Mouse (Mus musculus) left cerebral cortex, postnatal 10 days (tissue): Measurements from ENCODE around the gene Sfn. TPM values are rescaled to one million over a fixed set of nuclear protein-coding genes. Genes with fewer than 3 reads are reported as not detected.

ENCODE experiments used
- DNase-seq, 2 experiments: peaks; one replicate each; pipeline ENCODE4 v3.0.0; 2021 to 2022; ENCODE audit warnings: low spot score in 2 of 2, mixed read lengths in 1 of 2; ENCODE audit errors: extremely low spot score in 1 of 2
- intact Hi-C: fragments of 180-260 bp; cut with DNase I; formaldehyde crosslinking; loops from one replicate; pipeline ENCODE4 v1.15.1; 2025
- microRNA-seq: library from miRNA; unstranded; fragments of <30 nt; microRNA quantifications from one replicate; pipeline ENCODE4 v1.2.0, GENCODE M21; 2022
- total RNA-seq, 2 experiments: library from RNA; stranded (reverse); gene quantifications; 2 replicates each; pipeline ENCODE4 v1.2.3; 2021

Gene Sfn
- total RNA-seq, 2 experiments from 2014 or later: 1.4 to 1.7 TPM

- DNase-seq: no peak
- intact Hi-C loops: no loop called here
Measured at GRCm38 (mm10) chr4:133553448-133554330, 48.3 kb downstream of the Sfn start.

- intact Hi-C loops: no loop called here
- no peak for DNase-seq
Measured at GRCm38 (mm10) chr4:133552768-133553447, 49.1 kb downstream of the Sfn start, which contains the start of gene Nr0b2. Gene Nr0b2, plus strand, starts transcription at chr4:133553376.

- no peak for DNase-seq
- intact Hi-C loops: no loop called here
Measured at GRCm38 (mm10) chr4:133552029-133552428, 49.9 kb downstream of the Sfn start.

Small RNA genes within 50 kb of the gene (microRNA-seq; reads per million reads assigned to microRNA genes)
- gene Gm23158: not detected

Other genes starting within 250 kb of the Sfn start
- gene Wdtc1, start 248.7 kb downstream of the Sfn start, total RNA-seq: 10 to 100 TPM; 48.7 to 49.0 TPM
- 10 to 100 TPM; 37.3 to 40.9 TPM for gene Slc9a1, start 232.5 kb downstream of the Sfn start, total RNA-seq
- not detected for gene Tent5b, start 122.0 kb downstream of the Sfn start, total RNA-seq
- 100 to 1,000 TPM; 114 to 119 TPM for gene Trnp1, start 103.6 kb downstream of the Sfn start, total RNA-seq
- under 1 TPM in 1 of 2 experiments, not detected in 1; 0.47 TPM for gene Kdf1, start 83.2 kb downstream of the Sfn start, total RNA-seq
- gene Nudc, start 56.2 kb downstream of the Sfn start, total RNA-seq: 100 to 1,000 TPM; 106 to 120 TPM
- not detected for gene Nr0b2, start 48.8 kb downstream of the Sfn start, total RNA-seq
- 1 to 10 TPM; 6.7 TPM for gene Gpatch3, start 27.4 kb downstream of the Sfn start, total RNA-seq
- 10 to 100 TPM; 10.3 to 11.2 TPM for gene Gpn2, start 17.8 kb downstream of the Sfn start, total RNA-seq
- gene Zdhhc18, start 48.0 kb upstream of the Sfn start, total RNA-seq: 10 to 100 TPM; 31.8 to 34.1 TPM
- gene Pigv, start 70.5 kb upstream of the Sfn start, total RNA-seq: 10 to 100 TPM in 1 of 2 experiments, 1 to 10 TPM in 1; 8.8 to 10.1 TPM
- gene Arid1a, start 154.6 kb upstream of the Sfn start, total RNA-seq: 10 to 100 TPM; 76.0 to 76.8 TPM